Mouse (Mus musculus) midbrain, embryonic 13.5 days (tissue): ENCODE measurements around the gene Itga3. TPM values are rescaled to one million over a fixed set of nuclear protein-coding genes. Genes with fewer than 3 reads are reported as not detected.

Experiments
- ATAC-seq: fragments of 200-750 bp; cut with Nextera tagmentation; 2 replicates; pipeline ENCODE4 v1.8.0; 2017; ENCODE audit warnings: mild to moderate bottlenecking, moderate TSS enrichment, moderate library complexity
- H3K27ac ChIP-seq: fragments of 300-500 bp; sonication (generic); 2 replicates; pipeline ENCODE4 v1.5.1; 2015; ENCODE audit warnings: inconsistent platforms, mild to moderate bottlenecking, moderate library complexity
- H3K27me3 ChIP-seq: fragments of 300-500 bp; sonication (generic); 2 replicates; pipeline ENCODE4 v1.6.1; 2015; ENCODE audit warnings: mild to moderate bottlenecking, inconsistent platforms
- H3K36me3 ChIP-seq: fragments of 300-500 bp; sonication (generic); 2 replicates; pipeline ENCODE4 v1.6.1; 2015; ENCODE audit warnings: mild to moderate bottlenecking, inconsistent platforms
- H3K4me1 ChIP-seq: fragments of 300-500 bp; sonication (generic); replicated peaks from 2 replicates; pipeline ENCODE4 v1.6.1; 2015; ENCODE audit warnings: inconsistent platforms
- H3K4me2 ChIP-seq: fragments of 300-500 bp; sonication (generic); replicated peaks from 2 replicates; pipeline ENCODE4 v1.6.1; 2015; ENCODE audit warnings: moderate library complexity, mild to moderate bottlenecking, inconsistent platforms
- H3K4me3 ChIP-seq: fragments of 300-500 bp; sonication (generic); replicated peaks from 2 replicates; pipeline ENCODE4 v1.5.1; 2015; ENCODE audit warnings: mild to moderate bottlenecking, inconsistent platforms
- H3K9ac ChIP-seq: fragments of 300-500 bp; sonication (generic); replicated peaks from 2 replicates; pipeline ENCODE4 v1.6.1; 2015; ENCODE audit warnings: mild to moderate bottlenecking, inconsistent platforms
- H3K9me3 ChIP-seq: fragments of 300-500 bp; sonication (generic); 2 replicates; pipeline ENCODE4 v1.6.1; 2016; ENCODE audit warnings: mild to moderate bottlenecking, inconsistent platforms
- WGBS: fragments of 180-500 bp; shearing (Covaris S2); methylation state at CpG from one replicate; pipeline ENCODE4 v1.1.7; 2015; 5-methylcytosine and 5-hydroxymethylcytosine counted together
- polyA plus RNA-seq: library from polyadenylated mRNA; unstranded; fragments of >200 nt; fragmentation: Nextera tagmentation; extraction: Ambion mirVana; gene quantifications from 2 replicates; pipeline ENCODE4 v1.2.1, GENCODE M21; 2015

Itga3 gene
- polyA plus RNA-seq, 1 experiment from 2014 or later, result 8.8 TPM

GRCm38 (mm10) chr11:95037306-95037705 lies 39.3 kb downstream of the Itga3 start:
- H3K27ac ChIP-seq, result no peak overlapping the region
- ATAC-seq, result no peak

GRCm38 (mm10) chr11:95036521-95036920 lies 40.1 kb downstream of the Itga3 start:
- Histone ChIP-seq H3K36me3 (no peaks in the 10 kb centered on the region), H3K4me1 (peaks cover 13% of the 10 kb centered on the region), H3K9ac (no peak overlapping the region), H3K9me3 (no peaks in the 10 kb centered on the region), H3K4me3 (no peak overlapping the region), H3K27me3 (0 out of 2 replicates have a peak, but pooled peaks cover 9% of the 10 kb centered on the region), H3K27ac (no peak overlapping the region), H3K4me2 (no peak overlapping the region)
- 92% methylated on average over 5 of the region's 5 CpGs for WGBS
- ATAC-seq, result no peak

More at GRCm38 (mm10) chr11:95037306-95037705, 39.3 kb downstream of the Itga3 start:
- H3K4me3 ChIP-seq, result no peak overlapping the region
- H3K4me2 ChIP-seq, result no peak overlapping the region
- 59% methylated on average over 6 of the region's 6 CpGs for WGBS
- peaks cover 19% of the 10 kb centered on the region for H3K4me1 ChIP-seq
- H3K27me3 ChIP-seq, result 0 out of 2 replicates have a peak, but pooled peaks cover 9% of the 10 kb centered on the region
- H3K9me3 ChIP-seq, result no peaks in the 10 kb centered on the region
- H3K36me3 ChIP-seq, result no peaks in the 10 kb centered on the region
- H3K9ac ChIP-seq, result no peak overlapping the region

- 81% methylated on average over 10 of the region's 10 CpGs for WGBS
- 0 out of 2 replicates have a peak overlapping the region, but pooled peaks have one; percentile 36 for H3K9ac ChIP-seq
- no peak for ATAC-seq
Observed at GRCm38 (mm10) chr11:95034902-95035301, 41.7 kb downstream of the Itga3 start.

GRCm38 (mm10) chr11:95033617-95034016 lies 43.0 kb downstream of the Itga3 start:
- Histone ChIP-seq H3K9ac (0 out of 2 replicates have a peak overlapping the region, but pooled peaks have one; percentile 10), H3K27me3 (no peaks in the 10 kb centered on the region), H3K9me3 (no peaks in the 10 kb centered on the region), H3K4me2 (no peak overlapping the region), H3K4me1 (peaks cover 1% of the 10 kb centered on the region; the same call in 1 of the 2 replicates), H3K27ac (no peak overlapping the region), H3K4me3 (no peak overlapping the region), H3K36me3 (no peaks in the 10 kb centered on the region)
- ATAC-seq, result no peak
- 80% methylated on average over 14 of the region's 14 CpGs for WGBS

More at GRCm38 (mm10) chr11:95034902-95035301, 41.7 kb downstream of the Itga3 start:
- Histone ChIP-seq H3K4me3 (no peak overlapping the region), H3K27me3 (0 out of 2 replicates have a peak, but pooled peaks cover 9% of the 10 kb centered on the region), H3K27ac (no peak overlapping the region), H3K36me3 (no peaks in the 10 kb centered on the region), H3K4me1 (peaks cover 3% of the 10 kb centered on the region; the same call in 1 of the 2 replicates), H3K4me2 (no peak overlapping the region), H3K9me3 (no peaks in the 10 kb centered on the region)

- peaks cover 8% of the 10 kb centered on the region for H3K4me1 ChIP-seq
- H3K36me3 ChIP-seq, result no peaks in the 10 kb centered on the region
- H3K9ac ChIP-seq, result no peak overlapping the region
- no peak overlapping the region for H3K4me2 ChIP-seq
- H3K27ac ChIP-seq, result no peak overlapping the region
- WGBS, result 45% methylated on average over 6 of the region's 6 CpGs
- ATAC-seq, result no peak
- no peaks in the 10 kb centered on the region for H3K9me3 ChIP-seq
- H3K4me3 ChIP-seq, result no peak overlapping the region
- H3K27me3 ChIP-seq, result no peaks in the 10 kb centered on the region
Observed at GRCm38 (mm10) chr11:95032945-95033344, 43.7 kb downstream of the Itga3 start.

GRCm38 (mm10) chr11:95027850-95028470 lies 48.6 kb downstream of the Itga3 start:
- H3K9ac ChIP-seq, result no peak overlapping the region; the same call in 1 of the 2 replicates
- WGBS, result 41% methylated on average over 13 of the region's 13 CpGs

GRCm38 (mm10) chr11:95026849-95027248 lies 49.8 kb downstream of the Itga3 start:
- no peak overlapping the region for H3K4me2 ChIP-seq
- ATAC-seq, result no peak
- H3K27ac ChIP-seq, result peak overlapping the region; percentile 44; the same call in 1 of the 2 replicates
- H3K9ac ChIP-seq, result no peak overlapping the region
- H3K27me3 ChIP-seq, result no peaks in the 10 kb centered on the region
- H3K36me3 ChIP-seq, result peaks cover 45% of the 10 kb centered on the region
- 90% methylated on average over 6 of the region's 6 CpGs for WGBS
- no peak overlapping the region for H3K4me3 ChIP-seq
- no peaks in the 10 kb centered on the region for H3K9me3 ChIP-seq
- peaks cover 21% of the 10 kb centered on the region for H3K4me1 ChIP-seq

More at GRCm38 (mm10) chr11:95027850-95028470, 48.6 kb downstream of the Itga3 start:
- Histone ChIP-seq H3K9me3 (no peaks in the 10 kb centered on the region), H3K4me2 (no peak overlapping the region), H3K27me3 (no peaks in the 10 kb centered on the region), H3K4me3 (no peak overlapping the region), H3K4me1 (peaks cover 21% of the 10 kb centered on the region), H3K27ac (peak overlapping the region; percentile 30), H3K36me3 (peaks cover 34% of the 10 kb centered on the region)
- ATAC-seq, result no peak

GRCm38 (mm10) chr11:95026090-95026542 lies 50.5 kb downstream of the Itga3 start:
- peak; percentile 55 for ATAC-seq
- H3K27me3 ChIP-seq, result no peaks in the 10 kb centered on the region

GRCm38 (mm10) chr11:95025227-95026012 lies 51.2 kb downstream of the Itga3 start:
- Histone ChIP-seq H3K36me3 (peaks cover 59% of the 10 kb centered on the region), H3K4me1 (peaks cover 21% of the 10 kb centered on the region), H3K4me3 (no peak overlapping the region), H3K27ac (peak overlapping the region; percentile 9; the same call in 1 of the 2 replicates), H3K27me3 (no peaks in the 10 kb centered on the region), H3K9ac (no peak overlapping the region), H3K9me3 (no peaks in the 10 kb centered on the region), H3K4me2 (no peak overlapping the region)
- no peak for ATAC-seq
- WGBS, result 87% methylated on average over 11 of the region's 11 CpGs

More at GRCm38 (mm10) chr11:95026090-95026542, 50.5 kb downstream of the Itga3 start:
- H3K9me3 ChIP-seq, result no peaks in the 10 kb centered on the region
- WGBS, result 66% methylated on average over 6 of the region's 6 CpGs
- H3K27ac ChIP-seq, result peak overlapping the region; percentile 44; the same call in 1 of the 2 replicates
- peaks cover 21% of the 10 kb centered on the region for H3K4me1 ChIP-seq
- peaks cover 52% of the 10 kb centered on the region for H3K36me3 ChIP-seq
- no peak overlapping the region for H3K4me3 ChIP-seq
- H3K9ac ChIP-seq, result no peak overlapping the region
- H3K4me2 ChIP-seq, result no peak overlapping the region

- no peak overlapping the region for H3K4me2 ChIP-seq
- no peak overlapping the region for H3K9ac ChIP-seq
- WGBS, result 69% methylated on average over 29 of the region's 29 CpGs
- H3K36me3 ChIP-seq, result peaks cover 67% of the 10 kb centered on the region
- H3K4me3 ChIP-seq, result no peak overlapping the region
- ATAC-seq, result no peak
- peaks cover 26% of the 10 kb centered on the region for H3K4me1 ChIP-seq
- H3K9me3 ChIP-seq, result no peaks in the 10 kb centered on the region
- no peak overlapping the region; the same call in 1 of the 2 replicates for H3K27ac ChIP-seq
- no peaks in the 10 kb centered on the region for H3K27me3 ChIP-seq
Observed at GRCm38 (mm10) chr11:95024439-95025184, 52.0 kb downstream of the Itga3 start.

GRCm38 (mm10) chr11:95023481-95023880 lies 53.1 kb downstream of the Itga3 start:
- no peak overlapping the region for H3K9ac ChIP-seq
- H3K4me1 ChIP-seq, result peaks cover 24% of the 10 kb centered on the region
- no peak for ATAC-seq
- H3K36me3 ChIP-seq, result peaks cover 79% of the 10 kb centered on the region
- no peak overlapping the region for H3K4me3 ChIP-seq
- no peak overlapping the region for H3K4me2 ChIP-seq
- WGBS, result 97% methylated on average over 9 of the region's 9 CpGs
- no peaks in the 10 kb centered on the region for H3K27me3 ChIP-seq
- no peaks in the 10 kb centered on the region for H3K9me3 ChIP-seq
- H3K27ac ChIP-seq, result no peak overlapping the region
